Mouse (Mus musculus) frontal cortex, postnatal 36 days (tissue): ENCODE data around the gene Edem3.

Source experiments
- DNase-seq, 2 experiments: peaks; one replicate each; pipeline ENCODE4 v3.0.0; 2022; ENCODE audit warnings: low spot score in 2 of 2

Gene Edem3

GRCm38 (mm10) chr1:151863135-151863796 is 108.1 kb downstream of the Edem3 start:
- no peak for DNase-seq

- no peak for DNase-seq
These were observed 108.6 kb downstream of the Edem3 start for GRCm38 (mm10) chr1:151863797-151864147.

- no peak for DNase-seq
These were observed 109.2 kb downstream of the Edem3 start for GRCm38 (mm10) chr1:151864326-151864725.
